Mouse (Mus musculus): ENCODE data around the gene Gm9745.
"Not testable (repeated sequence)": the region's sequence is repeated elsewhere in the genome, so short reads cannot be mapped to it uniquely, and the experiment has no call there.

Gm9745 gene

GRCm38 (mm10) chr13:8948131-8948530 is at the start of gene Gm9745:
Gene Gm9745, minus strand, starts transcription at chr13:8948231.
- not testable (repeated sequence) for DNase-seq (ENCODE audit: low read depth, low spot score)

- not testable (repeated sequence) for DNase-seq (ENCODE audit: low read depth, low spot score)
Measured at GRCm38 (mm10) chr13:8997221-8997620, 49.2 kb upstream of the Gm9745 start.

GRCm38 (mm10) chr13:8995990-8996786 is 48.2 kb upstream of the Gm9745 start, which contains the start of gene Gtpbp4:
Gene Gtpbp4, minus strand, starts transcription at chr13:8996083.
- DNase-seq (ENCODE audit: low read depth, low spot score): peak; percentile 98

GRCm38 (mm10) chr13:8995159-8995989 is 47.3 kb upstream of the Gm9745 start:
- peak; percentile 61 for DNase-seq (ENCODE audit: low read depth, low spot score)

- DNase-seq (ENCODE audit: low read depth, low spot score): no peak
Measured at GRCm38 (mm10) chr13:8992231-8992630, 44.2 kb upstream of the Gm9745 start.

GRCm38 (mm10) chr13:8972972-8973371 is 24.9 kb upstream of the Gm9745 start:
- no peak for DNase-seq (ENCODE audit: low read depth, low spot score)

GRCm38 (mm10) chr13:8972369-8972768 is 24.3 kb upstream of the Gm9745 start:
- no peak for DNase-seq (ENCODE audit: low read depth, low spot score)

- no peak for DNase-seq (ENCODE audit: low read depth, low spot score)
Measured at GRCm38 (mm10) chr13:8967742-8968141, 19.7 kb upstream of the Gm9745 start.

- DNase-seq (ENCODE audit: low read depth, low spot score): no peak
Measured at GRCm38 (mm10) chr13:8965224-8965623, 17.2 kb upstream of the Gm9745 start.

GRCm38 (mm10) chr13:8962266-8962665 is 14.2 kb upstream of the Gm9745 start:
- not testable (repeated sequence) for DNase-seq (ENCODE audit: low read depth, low spot score)

GRCm38 (mm10) chr13:8961128-8961888 is 13.3 kb upstream of the Gm9745 start:
- DNase-seq (ENCODE audit: low read depth, low spot score): not testable (repeated sequence)

- not testable (repeated sequence) for DNase-seq (ENCODE audit: low read depth, low spot score)
Measured at GRCm38 (mm10) chr13:8959554-8959953, 11.5 kb upstream of the Gm9745 start.

GRCm38 (mm10) chr13:8959058-8959457 is 11.0 kb upstream of the Gm9745 start:
- DNase-seq (ENCODE audit: low read depth, low spot score): not testable (repeated sequence)

GRCm38 (mm10) chr13:8956873-8957272 is 8.8 kb upstream of the Gm9745 start:
- DNase-seq (ENCODE audit: low read depth, low spot score): not testable (repeated sequence)

GRCm38 (mm10) chr13:8955127-8955526 is 7.1 kb upstream of the Gm9745 start:
- not testable (repeated sequence) for DNase-seq (ENCODE audit: low read depth, low spot score)

- DNase-seq (ENCODE audit: low read depth, low spot score): not testable (repeated sequence)
Measured at GRCm38 (mm10) chr13:8952563-8952962, 4.5 kb upstream of the Gm9745 start, which contains the start of gene Idi2. Gene Idi2, plus strand, starts transcription at chr13:8952863.

GRCm38 (mm10) chr13:8943828-8944227 is 4.2 kb downstream of the Gm9745 start:
- not testable (repeated sequence) for DNase-seq (ENCODE audit: low read depth, low spot score)

- not testable (repeated sequence) for DNase-seq (ENCODE audit: low read depth, low spot score)
Measured at GRCm38 (mm10) chr13:8941701-8942100, 6.3 kb downstream of the Gm9745 start.

GRCm38 (mm10) chr13:8941110-8941509 is 6.9 kb downstream of the Gm9745 start:
- DNase-seq (ENCODE audit: low read depth, low spot score): not testable (repeated sequence)

- DNase-seq (ENCODE audit: low read depth, low spot score): not testable (repeated sequence)
Measured at GRCm38 (mm10) chr13:8937611-8938140, 10.4 kb downstream of the Gm9745 start.

- DNase-seq (ENCODE audit: low read depth, low spot score): no peak
Measured at GRCm38 (mm10) chr13:8933499-8933898, 14.5 kb downstream of the Gm9745 start.

Measured in A20 (cell line).